Mouse (Mus musculus): Measurements from ENCODE around the gene En1.

The En1 gene

GRCm38 (mm10) chr1:120602031-120602730, at the start of gene En1:
TSS of gene En1 (plus strand) at chr1:120602418.
- DNase-seq = peak; percentile 43

- no peak for DNase-seq
These were observed 45.0 kb upstream of the En1 start for GRCm38 (mm10) chr1:120556926-120557846.

GRCm38 (mm10) chr1:120558341-120559285, 43.6 kb upstream of the En1 start:
- DNase-seq = no peak

- DNase-seq = no peak
These were observed 42.3 kb upstream of the En1 start for GRCm38 (mm10) chr1:120559911-120560310.

GRCm38 (mm10) chr1:120581306-120581705, 20.9 kb upstream of the En1 start:
- no peak for DNase-seq

GRCm38 (mm10) chr1:120585481-120585880, 16.7 kb upstream of the En1 start:
- no peak for DNase-seq

GRCm38 (mm10) chr1:120586500-120587110, 15.6 kb upstream of the En1 start:
- peak; percentile 81 for DNase-seq

- DNase-seq = no peak
These were observed 14.8 kb upstream of the En1 start for GRCm38 (mm10) chr1:120587431-120587830.

GRCm38 (mm10) chr1:120587960-120588359, 14.3 kb upstream of the En1 start:
- DNase-seq = no peak

DNA sequence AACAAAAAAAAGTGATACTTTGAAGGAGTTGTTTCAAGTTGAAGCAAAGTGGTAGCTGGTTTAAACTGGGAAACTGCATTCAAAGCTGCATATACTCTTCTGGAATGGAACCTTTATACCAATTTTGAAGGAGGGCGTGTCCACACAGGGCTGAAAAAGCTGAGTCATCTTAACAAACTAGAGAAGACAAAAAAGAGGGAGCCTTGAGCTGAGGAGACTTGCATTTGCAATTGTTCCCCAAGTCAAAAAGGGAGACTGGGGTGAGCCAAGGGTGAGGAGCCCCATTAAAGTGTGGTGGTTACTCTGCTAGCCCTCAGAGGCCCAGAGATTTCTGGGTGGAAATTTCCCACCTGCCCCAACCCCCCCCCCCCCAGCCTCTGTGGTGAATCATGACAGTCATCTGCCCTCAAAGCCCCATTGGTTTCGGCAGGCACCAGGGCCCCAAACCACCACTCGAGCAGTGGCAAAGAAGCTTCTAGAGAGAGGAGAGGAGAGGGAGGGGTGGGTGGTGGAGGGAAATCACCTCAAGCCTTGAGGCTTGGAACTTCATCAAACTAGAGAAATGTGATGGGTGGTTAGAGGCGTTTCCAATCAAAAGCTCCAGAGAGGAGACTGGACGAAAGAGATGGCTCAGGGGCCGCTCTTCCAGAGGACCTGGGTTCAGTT, 13.7 kb upstream of the En1 start:
- DNase-seq = no peak

DNA sequence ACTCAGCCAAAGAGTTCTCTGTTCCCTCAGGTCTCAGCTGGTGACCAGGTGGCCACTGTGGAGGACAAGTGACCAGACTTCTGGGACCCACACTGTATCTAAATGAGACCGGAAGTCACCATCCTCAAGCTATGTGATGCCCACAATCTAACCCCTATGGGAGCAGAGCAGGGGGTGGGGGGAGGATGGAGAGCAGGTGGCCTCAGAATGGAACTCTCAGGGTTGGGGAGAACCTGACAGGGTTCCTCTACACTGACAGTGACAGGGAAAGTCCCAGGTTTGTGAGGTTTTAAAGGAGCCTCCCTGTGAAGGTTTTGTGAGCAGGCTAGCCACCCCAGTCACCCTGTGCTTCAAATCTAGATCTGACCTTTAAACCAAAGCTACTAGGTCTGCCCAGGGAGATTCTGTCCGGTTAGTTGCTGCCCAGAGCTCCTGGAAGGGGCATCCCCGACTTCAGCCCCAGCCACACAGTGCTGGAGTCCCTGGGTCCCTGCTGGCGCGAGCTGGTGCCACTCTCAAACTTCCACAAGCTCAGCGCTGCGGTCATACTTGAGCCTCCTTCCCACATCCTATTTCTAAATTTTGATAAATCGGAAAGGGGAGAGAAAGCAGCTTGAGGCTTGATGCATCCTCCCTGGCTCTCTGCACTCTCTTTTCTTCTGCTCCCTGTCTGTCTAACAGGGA, 8.8 kb upstream of the En1 start:
- no peak for DNase-seq

- DNase-seq = peak; percentile 36
These were observed 7.6 kb upstream of the En1 start for GRCm38 (mm10) chr1:120594603-120595002.

- DNase-seq = no peak
These were observed 6.6 kb upstream of the En1 start for GRCm38 (mm10) chr1:120595471-120596240.

- DNase-seq = peak; percentile 31
These were observed 5.9 kb upstream of the En1 start for GRCm38 (mm10) chr1:120596319-120596718.

DNA sequence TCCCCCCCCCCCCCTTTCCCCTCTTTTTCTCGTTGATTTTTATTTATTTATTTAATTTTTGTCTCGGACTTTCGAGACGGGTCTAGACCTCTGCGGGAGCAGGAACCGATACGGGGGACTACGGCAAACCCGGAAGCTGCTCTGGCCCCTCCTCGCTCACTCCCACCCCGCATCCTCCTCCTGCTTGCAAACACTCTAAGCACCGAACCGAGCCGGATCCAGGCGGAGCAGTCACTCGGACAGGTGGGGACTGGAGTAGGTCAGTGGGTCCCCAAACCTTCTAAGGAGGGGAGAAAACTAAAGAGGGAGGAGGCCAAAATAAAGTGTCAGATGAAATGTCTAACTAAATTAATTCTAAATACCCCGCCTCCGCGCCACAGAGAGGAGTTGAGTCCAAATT, 5.4 kb upstream of the En1 start:
- DNase-seq = no peak

GRCm38 (mm10) chr1:120597271-120597670, 4.9 kb upstream of the En1 start:
- DNase-seq = no peak

DNA sequence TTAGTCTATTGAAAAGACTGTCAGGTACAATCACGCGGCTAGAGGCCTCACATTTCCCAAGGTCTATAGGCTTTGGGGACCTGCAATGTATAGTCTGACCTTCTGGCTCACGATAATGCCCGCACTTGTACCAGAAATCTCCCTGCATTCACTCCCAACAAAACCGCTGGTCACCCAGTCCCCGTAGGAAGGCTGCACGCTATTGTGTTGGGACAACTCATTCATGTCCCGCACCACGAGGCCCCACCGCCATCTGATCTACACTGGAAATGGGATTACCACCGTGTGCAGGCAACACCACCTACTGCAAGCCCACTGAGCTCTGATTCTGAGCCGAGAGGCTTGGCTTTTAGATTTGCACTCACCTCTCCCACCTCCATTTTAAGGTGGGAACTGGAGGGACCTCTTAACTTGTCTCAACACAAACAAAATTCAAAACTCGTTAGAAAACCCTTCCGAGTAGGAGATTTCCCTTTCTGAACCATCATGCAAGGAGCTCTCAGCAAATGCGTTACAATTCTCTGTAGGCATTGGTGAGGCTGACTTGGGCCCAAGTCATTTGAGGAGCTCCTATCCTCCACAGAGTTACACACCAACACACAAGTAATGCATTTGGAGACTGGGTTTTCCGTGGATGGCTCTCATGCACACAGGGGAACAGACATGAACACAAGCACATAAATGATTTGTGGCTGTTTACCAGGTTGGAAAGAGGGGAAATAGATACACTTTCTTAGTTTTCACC, 3.9 kb upstream of the En1 start:
- DNase-seq = no peak

DNA sequence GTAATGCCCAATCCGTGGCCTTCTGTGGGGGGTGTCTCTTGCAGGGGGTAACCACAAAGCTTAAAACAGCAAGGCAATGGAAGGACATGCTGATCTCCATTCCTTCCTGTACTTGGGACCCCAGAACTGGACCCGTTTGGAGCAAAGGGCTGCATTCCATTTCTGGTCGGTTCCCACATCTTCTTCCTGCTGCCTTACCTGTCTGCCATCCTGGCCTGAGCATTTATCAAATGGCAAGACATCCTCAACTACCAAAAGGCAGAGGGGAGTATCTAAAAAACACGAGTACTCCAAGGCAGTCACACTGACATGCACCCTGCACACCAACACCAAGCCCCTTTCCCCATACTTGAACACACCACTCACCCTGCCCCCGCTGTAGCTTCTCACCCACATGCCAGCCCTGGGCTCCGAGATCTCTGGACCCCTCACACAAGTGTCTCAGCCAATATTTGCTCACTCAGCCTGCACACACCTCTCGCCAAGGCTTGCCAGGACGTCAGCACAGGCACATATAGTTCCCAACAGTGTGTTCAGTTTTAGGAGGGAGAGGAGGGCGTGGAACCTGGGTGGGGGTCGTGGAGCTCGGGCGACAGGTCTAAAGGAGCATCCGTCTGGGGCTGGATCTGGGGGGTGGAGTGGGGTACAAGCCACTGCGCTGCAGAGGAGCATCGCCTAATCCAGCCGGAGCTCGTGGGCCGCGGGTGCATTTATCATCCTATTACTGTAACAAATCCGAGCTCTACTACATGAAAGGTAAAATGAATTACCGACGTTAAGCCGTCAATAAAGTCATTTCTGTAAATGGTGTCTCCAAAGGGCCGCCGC, 2.7 kb upstream of the En1 start:
- DNase-seq = no peak

- DNase-seq = no peak
These were observed 2.1 kb upstream of the En1 start for GRCm38 (mm10) chr1:120600149-120600445.

Measured in kidney, postnatal 10 days (tissue).